Mouse (Mus musculus) kidney, embryonic 16.5 days (tissue): ENCODE results near the gene Psmc3. TPM values are rescaled to one million over a fixed set of nuclear protein-coding genes. Genes with fewer than 3 reads are reported as not detected.
"Not testable (repeated sequence)": the region's sequence is repeated elsewhere in the genome, so short reads cannot be mapped to it uniquely, and the experiment has no call there.

Experiments
- ATAC-seq: fragments of 200-750 bp; cut with Nextera tagmentation; 2 replicates; pipeline ENCODE4 v1.8.0; 2017; ENCODE audit warnings: moderate TSS enrichment; ENCODE audit not compliant: low FRiP score, low TSS enrichment
- H3K27ac ChIP-seq: fragments of 300-500 bp; sonication (generic); 2 replicates; pipeline ENCODE4 v1.5.1; 2014; ENCODE audit warnings: low read length
- H3K27me3 ChIP-seq: fragments of 300-500 bp; sonication (generic); 2 replicates; pipeline ENCODE4 v1.6.1; 2014; ENCODE audit warnings: low read length, control low read depth, mixed read lengths; ENCODE audit not compliant: insufficient read depth
- H3K36me3 ChIP-seq: fragments of 300-500 bp; sonication (generic); 2 replicates; pipeline ENCODE4 v1.6.1; 2014; ENCODE audit warnings: low read length, control low read depth, mixed read lengths; ENCODE audit not compliant: insufficient read depth
- H3K4me1 ChIP-seq: fragments of 300-500 bp; sonication (generic); 2 replicates; pipeline ENCODE4 v1.6.1; 2014; ENCODE audit warnings: low read length, control low read depth, mixed read lengths; ENCODE audit not compliant: insufficient read depth
- H3K4me2 ChIP-seq: fragments of 300-500 bp; sonication (generic); replicated peaks from 2 replicates; pipeline ENCODE4 v1.6.1; 2014; ENCODE audit warnings: low read depth, low read length
- H3K4me3 ChIP-seq: fragments of 300-500 bp; sonication (generic); 2 replicates; pipeline ENCODE4 v1.5.1; 2014; ENCODE audit warnings: mild to moderate bottlenecking, low read length
- H3K9ac ChIP-seq: fragments of 300-500 bp; sonication (generic); replicated peaks from 2 replicates; pipeline ENCODE4 v1.6.1; 2014; ENCODE audit warnings: low read length
- H3K9me3 ChIP-seq: fragments of 300-500 bp; sonication (generic); 2 replicates; pipeline ENCODE4 v1.6.1; 2016; ENCODE audit warnings: low read length, control low read depth
- WGBS: fragments of 180-500 bp; shearing (Covaris S2); extraction: QIAGEN DNeasy Blood & Tissue Kit; methylation state at CpG from one replicate; pipeline ENCODE4 v1.1.7; 2014; 5-methylcytosine and 5-hydroxymethylcytosine counted together
- polyA plus RNA-seq: library from polyadenylated mRNA; unstranded; fragments of >200 nt; fragmentation: Nextera tagmentation; extraction: Ambion mirVana; gene quantifications from 2 replicates; pipeline ENCODE4 v1.2.1, GENCODE M21; 2015

The Psmc3 gene
- polyA plus RNA-seq, 1 experiment from 2014 or later: 357 TPM

DNA sequence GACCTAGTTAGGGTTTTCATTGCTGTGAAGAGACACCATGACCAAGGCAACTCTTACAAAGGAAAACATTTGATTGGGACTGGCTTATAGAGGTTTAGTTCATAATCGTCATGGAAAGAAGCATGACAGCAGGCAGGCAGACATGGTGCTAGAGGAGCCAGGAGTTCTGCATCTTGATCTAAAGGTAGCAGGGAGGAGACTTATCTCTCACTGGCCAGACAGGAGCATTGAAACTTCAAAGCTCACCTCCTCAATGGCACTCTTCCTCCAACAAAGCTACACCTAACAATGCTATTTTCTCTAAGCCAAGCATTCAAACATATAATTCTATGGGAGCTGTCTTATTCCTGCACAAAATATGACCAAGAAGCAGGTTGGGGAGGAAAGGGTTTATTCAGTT lies 27.3 kb upstream of the Psmc3 start:
- H3K4me2 ChIP-seq: no peak overlapping the region
- H3K27ac ChIP-seq: no peak overlapping the region
- H3K9me3 ChIP-seq: no peaks in the 10 kb centered on the region
- whole genome bisulfite sequencing: 91% methylated on average over 1 of the region's 1 CpGs
- no peak for ATAC-seq
- H3K9ac ChIP-seq: no peak overlapping the region
- H3K4me1 ChIP-seq: no peaks in the 10 kb centered on the region
- H3K27me3 ChIP-seq: no peaks in the 10 kb centered on the region
- no peak overlapping the region for H3K4me3 ChIP-seq
- H3K36me3 ChIP-seq: no peaks in the 10 kb centered on the region

DNA sequence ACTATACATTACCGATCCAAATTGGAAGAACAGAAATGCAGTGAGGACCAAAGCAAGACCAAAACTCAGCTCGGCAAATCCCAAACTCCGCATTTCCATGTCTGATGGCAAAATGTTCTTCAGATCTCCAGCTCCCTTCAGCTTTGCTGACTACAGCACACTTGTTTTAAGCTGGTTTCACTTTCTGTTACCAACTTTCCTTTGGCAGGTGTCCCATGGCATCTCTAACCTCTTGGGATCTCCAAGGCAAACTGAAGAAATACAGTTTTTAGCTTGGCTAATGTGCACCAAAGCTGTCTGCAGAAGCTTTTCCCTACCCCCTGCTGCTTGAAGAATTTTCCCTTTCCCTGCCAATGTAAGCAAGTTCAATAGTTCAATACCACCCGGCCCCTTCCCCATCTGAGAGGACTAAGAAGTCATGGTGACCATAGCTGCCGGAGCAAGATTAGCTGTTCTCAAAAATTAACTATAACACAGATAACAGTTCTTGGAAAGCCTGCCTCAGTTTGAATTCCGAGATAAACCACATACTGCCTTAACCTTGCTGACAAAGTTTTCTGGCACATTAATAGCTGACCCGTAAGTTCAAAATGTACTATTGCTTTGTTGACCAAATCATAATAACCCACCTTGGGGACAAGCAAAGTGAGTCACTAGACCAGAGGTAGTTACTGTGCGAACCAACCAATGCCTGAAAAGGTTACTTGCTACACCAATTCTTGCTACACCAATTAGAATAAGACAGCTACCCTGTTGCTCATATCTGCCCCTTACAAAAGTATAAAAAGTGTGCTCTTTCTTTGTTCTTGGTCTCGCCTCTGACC lies 26.2 kb upstream of the Psmc3 start:
- no peak overlapping the region for H3K4me3 ChIP-seq
- no peaks in the 10 kb centered on the region for H3K9me3 ChIP-seq
- no peaks in the 10 kb centered on the region for H3K4me1 ChIP-seq
- ATAC-seq: no peak
- H3K36me3 ChIP-seq: no peaks in the 10 kb centered on the region
- no peaks in the 10 kb centered on the region for H3K27me3 ChIP-seq
- 87% methylated on average over 9 of the region's 9 CpGs for WGBS
- H3K27ac ChIP-seq: no peak overlapping the region
- H3K9ac ChIP-seq: no peak overlapping the region
- no peak overlapping the region for H3K4me2 ChIP-seq

DNA sequence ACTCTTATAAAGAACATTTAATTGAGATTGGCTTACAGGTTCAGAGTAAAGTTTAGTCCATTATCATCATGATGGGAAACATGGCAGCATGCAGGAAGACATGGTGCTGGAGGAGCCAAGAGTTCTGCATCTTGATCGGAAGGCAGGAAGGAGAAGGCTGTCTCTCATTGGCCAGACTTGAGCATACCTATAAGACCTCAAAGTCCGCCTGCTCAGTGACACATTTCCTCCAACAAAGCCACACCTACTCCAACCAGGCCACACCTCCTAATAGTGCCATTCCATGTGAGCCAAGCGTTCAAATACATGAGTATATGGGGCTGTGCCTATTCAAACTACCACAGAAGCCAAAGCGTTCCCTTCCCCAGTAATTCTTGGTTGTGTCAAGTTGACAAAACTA lies 22.6 kb upstream of the Psmc3 start:
- Histone ChIP-seq H3K4me2 (no peak overlapping the region), H3K4me1 (no peaks in the 10 kb centered on the region), H3K9ac (no peak overlapping the region), H3K27me3 (no peaks in the 10 kb centered on the region), H3K4me3 (no peak overlapping the region), H3K9me3 (no peaks in the 10 kb centered on the region), H3K27ac (no peak overlapping the region), H3K36me3 (no peaks in the 10 kb centered on the region)
- no peak for ATAC-seq
- WGBS: 82% methylated on average over 4 of the region's 4 CpGs

DNA sequence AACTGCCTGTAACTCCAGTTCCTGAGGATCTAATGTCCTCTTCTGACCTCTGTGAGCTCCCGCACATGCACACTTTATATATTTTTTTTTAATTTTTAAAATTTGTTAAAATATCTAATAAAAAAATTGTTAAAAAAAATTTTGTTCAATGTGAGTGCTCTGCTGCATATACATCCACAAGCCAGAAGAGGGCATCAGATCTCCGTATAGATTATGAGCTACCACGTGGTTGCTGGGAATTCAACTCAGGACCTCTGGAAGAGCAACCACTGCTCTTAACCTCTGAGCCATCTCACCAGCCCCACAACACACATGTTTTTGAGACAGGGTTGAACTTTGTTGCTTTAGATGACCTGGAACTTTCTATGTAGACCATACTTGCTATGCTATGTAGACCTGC lies 20.8 kb upstream of the Psmc3 start:
- Histone ChIP-seq H3K36me3 (no peaks in the 10 kb centered on the region), H3K4me2 (no peak overlapping the region), H3K9ac (no peak overlapping the region), H3K9me3 (no peaks in the 10 kb centered on the region), H3K4me1 (no peaks in the 10 kb centered on the region), H3K27me3 (no peaks in the 10 kb centered on the region), H3K4me3 (no peak overlapping the region), H3K27ac (no peak overlapping the region)
- 24% methylated on average over 3 of the region's 3 CpGs for WGBS
- ATAC-seq: no peak

DNA sequence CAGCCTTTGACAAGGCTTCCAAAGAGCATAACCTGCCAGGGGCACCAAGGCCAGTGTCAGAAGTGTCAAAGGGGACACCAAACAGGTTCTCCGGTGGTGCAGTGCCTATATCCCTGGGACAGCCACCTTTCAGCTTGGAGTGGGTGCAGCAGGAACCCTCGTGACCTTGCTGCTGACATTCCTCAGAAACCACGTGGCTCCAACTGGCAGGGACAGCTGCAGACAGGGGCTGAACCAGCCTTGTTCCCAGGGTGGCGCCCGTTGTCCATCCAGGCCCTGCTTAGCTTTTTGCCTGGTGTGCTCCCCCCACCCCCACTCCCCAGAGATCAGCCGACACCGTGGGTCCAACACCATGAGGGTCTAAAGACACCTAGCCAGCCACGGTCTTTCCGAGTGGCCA lies 18.4 kb upstream of the Psmc3 start, which contains the start of gene Rapsn:
Gene Rapsn (plus strand): TSS at position 236 of the 400 bp plus-strand sequence.
- 0 out of 2 replicates have a peak, but pooled peaks have one; percentile 16 for ATAC-seq
- no peak within 1 kb of the TSS; the same call in 1 of the 2 replicates for H3K9ac ChIP-seq

DNA sequence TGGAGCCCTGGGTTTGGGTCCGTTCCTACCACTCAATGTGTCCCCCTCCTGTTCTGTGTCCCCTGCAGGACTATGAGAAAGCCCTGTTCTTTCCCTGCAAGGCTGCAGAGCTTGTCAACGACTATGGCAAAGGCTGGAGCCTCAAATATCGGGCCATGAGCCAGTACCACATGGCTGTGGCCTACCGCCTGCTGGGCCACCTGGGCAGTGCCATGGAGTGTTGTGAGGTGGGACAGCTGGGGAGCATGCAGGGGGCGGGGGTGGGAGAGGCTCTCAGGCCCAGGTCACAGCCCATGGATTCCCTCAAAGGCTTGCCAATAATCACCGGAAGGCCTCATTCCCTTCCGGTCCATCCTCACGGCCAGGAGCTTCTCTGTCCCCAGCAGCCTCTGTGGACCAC lies 12.0 kb upstream of the Psmc3 start:
- no peaks in the 10 kb centered on the region for H3K9me3 ChIP-seq
- H3K27me3 ChIP-seq: no peaks in the 10 kb centered on the region
- no peak overlapping the region for H3K27ac ChIP-seq
- peaks cover 4% of the 10 kb centered on the region; the same call in 1 of the 2 replicates for H3K4me1 ChIP-seq
- no peaks in the 10 kb centered on the region for H3K36me3 ChIP-seq
- ATAC-seq: no peak
- H3K4me3 ChIP-seq: no peak overlapping the region
- no peak overlapping the region for H3K4me2 ChIP-seq
- no peak overlapping the region for H3K9ac ChIP-seq
- WGBS: 79% methylated on average over 8 of the region's 8 CpGs

More for the DNA sequence above, 18.4 kb upstream of the Psmc3 start, which contains the start of gene Rapsn:
- no peaks in the 10 kb centered on the region for H3K4me1 ChIP-seq
- H3K9me3 ChIP-seq: no peaks in the 10 kb centered on the region
- H3K27me3 ChIP-seq: no peaks in the 10 kb centered on the region
- 62% methylated on average over 9 of the region's 9 CpGs for WGBS
- H3K36me3 ChIP-seq: no peaks in the 10 kb centered on the region
- H3K4me3 ChIP-seq: no peak within 1 kb of the TSS
- H3K4me2 ChIP-seq: no peak within 1 kb of the TSS
- H3K27ac ChIP-seq: no peak within 1 kb of the TSS

DNA sequence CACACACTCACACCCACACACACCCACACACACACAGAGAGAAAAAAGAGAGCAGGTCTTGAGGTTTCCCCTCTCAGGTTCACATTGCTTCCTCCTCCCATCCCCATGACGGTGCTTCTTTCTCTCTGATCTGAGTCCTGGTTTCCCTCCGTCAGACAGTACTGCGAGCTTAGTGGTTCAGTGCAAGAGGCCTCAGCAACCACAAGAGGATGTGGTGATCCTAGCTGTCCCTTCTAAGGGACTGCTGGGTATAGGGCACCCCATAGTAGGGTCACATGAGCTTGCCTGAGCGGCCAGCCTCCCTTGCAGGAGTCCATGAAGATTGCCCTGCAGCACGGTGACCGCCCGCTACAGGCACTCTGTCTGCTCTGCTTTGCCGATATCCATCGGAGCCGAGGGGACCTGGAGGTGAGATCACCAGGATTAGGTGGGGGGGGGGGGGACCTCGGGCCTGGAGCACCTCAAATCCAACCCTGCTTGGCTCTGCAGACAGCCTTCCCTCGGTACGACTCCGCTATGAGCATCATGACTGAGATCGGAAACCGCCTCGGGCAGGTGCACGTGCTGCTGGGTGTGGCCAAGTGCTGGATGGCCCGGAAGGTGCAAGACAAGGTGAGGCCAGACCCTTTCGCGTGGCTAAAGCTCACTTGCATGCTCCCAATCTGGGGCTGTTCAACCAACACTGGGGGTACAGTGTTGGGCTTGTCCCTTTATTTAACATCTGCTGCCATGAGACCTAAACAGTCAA lies 11.0 kb upstream of the Psmc3 start:
- H3K4me1 ChIP-seq: peaks cover 4% of the 10 kb centered on the region; the same call in 1 of the 2 replicates
- H3K4me3 ChIP-seq: no peak overlapping the region
- no peak overlapping the region for H3K4me2 ChIP-seq
- no peak overlapping the region for H3K9ac ChIP-seq
- no peak; the same call in 1 of the 2 replicates for ATAC-seq
- H3K27ac ChIP-seq: no peak overlapping the region
- H3K9me3 ChIP-seq: no peaks in the 10 kb centered on the region
- H3K36me3 ChIP-seq: no peaks in the 10 kb centered on the region
- WGBS: 65% methylated on average over 21 of the region's 21 CpGs
- H3K27me3 ChIP-seq: no peaks in the 10 kb centered on the region

DNA sequence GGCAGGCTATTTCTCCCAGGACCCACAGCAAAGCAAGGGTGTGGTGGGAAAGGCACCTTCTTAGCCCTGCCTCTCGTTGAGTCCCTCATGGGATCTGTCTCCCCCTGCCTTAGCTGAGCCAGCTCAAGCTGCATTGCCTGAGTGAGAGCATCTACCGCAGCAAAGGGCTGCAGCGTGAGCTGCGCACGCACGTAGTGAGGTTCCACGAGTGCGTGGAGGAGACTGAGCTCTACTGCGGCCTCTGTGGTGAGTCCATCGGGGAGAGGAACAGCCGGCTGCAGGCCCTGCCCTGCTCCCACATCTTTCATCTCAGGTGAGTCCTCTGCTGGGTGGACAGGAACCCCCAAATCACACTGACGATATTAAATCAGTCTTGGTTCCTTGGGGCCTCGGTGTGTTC lies 9.1 kb upstream of the Psmc3 start:
- Histone ChIP-seq H3K27me3 (no peaks in the 10 kb centered on the region), H3K9me3 (no peaks in the 10 kb centered on the region), H3K4me3 (no peak overlapping the region), H3K4me1 (peaks cover 4% of the 10 kb centered on the region; the same call in 1 of the 2 replicates), H3K4me2 (no peak overlapping the region), H3K9ac (no peak overlapping the region), H3K36me3 (no peaks in the 10 kb centered on the region), H3K27ac (no peak overlapping the region)
- no peak for ATAC-seq
- WGBS: 76% methylated on average over 13 of the region's 13 CpGs

DNA sequence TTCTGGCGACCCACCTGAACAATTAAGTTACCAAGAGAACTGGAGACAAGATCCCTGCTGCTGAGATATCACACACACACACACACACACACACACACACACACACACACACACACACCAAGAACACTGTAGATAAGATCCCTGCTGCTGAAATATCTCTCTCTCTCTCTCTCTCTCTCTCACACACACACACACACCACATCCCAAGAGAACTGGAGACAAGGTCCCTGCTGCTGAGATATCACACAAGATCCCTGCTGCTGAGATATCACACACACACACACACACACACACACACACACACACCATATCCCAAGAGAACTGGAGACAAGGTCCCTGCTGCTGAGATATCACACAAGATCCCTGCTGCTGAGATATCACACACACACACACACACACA lies 8.0 kb upstream of the Psmc3 start:
- not testable (repeated sequence) for H3K4me1 ChIP-seq, ATAC-seq, H3K4me2 ChIP-seq, H3K9ac ChIP-seq, H3K27me3 ChIP-seq, H3K27ac ChIP-seq, H3K9me3 ChIP-seq, H3K36me3 ChIP-seq, H3K4me3 ChIP-seq
- 75% methylated on average over 1 of the region's 1 CpGs for WGBS

DNA sequence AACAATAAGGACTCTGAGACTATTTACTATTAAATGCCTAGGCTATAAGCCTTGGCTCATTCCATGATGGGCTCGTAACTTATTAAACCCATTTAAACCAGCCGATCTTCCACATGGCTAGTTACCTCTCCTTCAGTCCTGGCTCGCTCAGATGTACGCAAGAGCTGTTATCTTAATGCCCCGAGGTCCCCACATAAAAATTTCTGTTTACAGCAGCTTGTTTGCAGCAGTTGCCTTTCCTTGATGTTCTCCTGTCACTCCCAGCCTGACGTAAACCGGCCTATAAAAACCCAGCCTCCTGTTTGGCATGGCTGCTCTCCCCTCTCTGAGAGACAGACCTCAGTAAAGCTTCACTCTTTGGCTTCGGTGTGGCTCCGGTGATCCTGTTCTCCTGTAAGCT lies 6.5 kb upstream of the Psmc3 start:
- peak overlapping the region; percentile 24; the same call in 1 of the 2 replicates for H3K9ac ChIP-seq
- H3K36me3 ChIP-seq: no peaks in the 10 kb centered on the region
- H3K4me3 ChIP-seq: no peak overlapping the region
- peaks cover 4% of the 10 kb centered on the region; the same call in 1 of the 2 replicates for H3K4me1 ChIP-seq
- peak; percentile 69 for ATAC-seq
- H3K4me2 ChIP-seq: peak overlapping the region; percentile 18
- H3K27ac ChIP-seq: peak overlapping the region; percentile 75
- no peaks in the 10 kb centered on the region for H3K9me3 ChIP-seq
- 57% methylated on average over 9 of the region's 9 CpGs for WGBS
- no peaks in the 10 kb centered on the region for H3K27me3 ChIP-seq
